Mouse (Mus musculus): ENCODE data around the gene E130218I03Rik.

- TF ChIP-seq CTCF (conservative IDR thresholded peaks at IDR 0.05; ENCODE audit: insufficient read depth, insufficient read length, low read depth, low read length) (peak; percentile 62), POLR2A (IDR thresholded peaks at IDR 0.05; ENCODE audit: low read depth, low read length) (no peak)
Observed at GRCm38 (mm10) chr4:134249651-134250050, 6.2 kb downstream of the E130218I03Rik start.

Data from kidney, adult 2 months (tissue).